ENCODE assay signal across 14 mouse cellular contexts in the genomic region with DNA sequence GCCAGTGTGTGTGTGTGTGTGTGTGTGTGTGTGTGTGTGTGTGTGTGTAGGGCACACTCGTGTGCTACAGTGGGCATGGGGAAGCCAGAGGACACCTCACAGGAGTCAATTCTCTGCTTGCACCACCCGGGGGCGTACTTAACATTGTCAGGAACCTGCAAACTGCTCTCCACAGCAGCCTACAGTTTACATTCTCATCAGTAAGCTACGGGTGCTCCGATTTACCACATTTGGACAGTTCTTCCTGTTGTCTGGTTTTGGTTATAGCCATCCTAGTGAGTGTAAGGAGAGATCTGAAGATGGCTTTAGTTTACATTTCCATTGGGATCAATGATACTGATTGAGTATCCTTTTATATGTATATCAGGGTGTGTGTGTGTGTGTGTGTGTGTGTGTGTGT. TPM values are rescaled to one million over a fixed set of nuclear protein-coding genes. Genes with fewer than 3 reads are reported as not detected.
DNase-seq lines count a peak whose midpoint lies in the region; ATAC-seq and TF ChIP-seq lines count a peak whose summit lies in the region.
"Had no signal": no experiment of that assay in that cellular context is flagged by ENCODE, and none has a peak within 500 bp of the region (broad histone marks: within the 10 kb centered on the region; RNA-seq: fewer than 3 reads in every experiment).

No protein-coding gene starts in this region.

- TF ChIP-seq POLR2A in thymus, adult 2 months (IDR thresholded peaks at IDR 0.05; ENCODE audit: control insufficient read depth, extremely low read depth, insufficient read depth, low read length, poor library complexity): no peak

- peak; percentile 36 to 37 for DNase-seq in cerebellum, postnatal 14 days
- no peak for DNase-seq in cerebellum, adult 9-10 months
- DNase-seq in thymus, adult 2 months: peak; percentile 27
- DNase-seq in thymus, adult 18-20 months: no peak
- DNase-seq in liver, embryonic 13.5 days: peak; percentile 17
- DNase-seq in testis, postnatal 14 days (ENCODE audit: low spot score): no peak
- DNase-seq: adrenal gland, adult 2 months; gastrocnemius, postnatal 25 days; heart, postnatal 10 days; kidney, adult 8-10 months; lung, embryonic 14.5 days had no signal

- H3K27me3 ChIP-seq in thymus, adult 2 months (ENCODE audit: control insufficient read depth, insufficient read depth, low read length): no peaks in the 10 kb centered on the region
- H3K27me3 ChIP-seq in liver, embryonic 13.5 days: no peaks in the 10 kb centered on the region
- H3K27me3 ChIP-seq in heart, embryonic 11.5 days (ENCODE audit: control insufficient read depth, insufficient read depth, low read length): peaks cover 27% of the 10 kb centered on the region

- H3K4me3 ChIP-seq in thymus, adult 2 months (ENCODE audit: control insufficient read depth, insufficient read depth, low read length): no peak overlapping the region
- no peak overlapping the region for H3K4me3 ChIP-seq in liver, embryonic 13.5 days (replicated peaks)
- no peak overlapping the region for H3K4me3 ChIP-seq in heart, embryonic 11.5 days (ENCODE audit: low read depth, low read length)

- TF ChIP-seq CTCF in thymus, adult 2 months (IDR thresholded peaks at IDR 0.05; ENCODE audit: borderline replicate concordance, control insufficient read depth, extremely low read depth, insufficient read depth, low read length, poor library complexity): no peak

- WGBS in thymus, adult 2 months: 50% methylated on average over 5 of the region's 5 CpGs
- WGBS in liver, embryonic 13.5 days (ENCODE audit: insufficient replicate concordance): 21% methylated on average over 5 of the region's 5 CpGs
- WGBS in heart, embryonic 11.5 days (ENCODE audit: insufficient replicate concordance): 70% methylated on average over 5 of the region's 5 CpGs

- H3K27ac ChIP-seq in thymus, adult 2 months (ENCODE audit: control insufficient read depth, insufficient read depth, low read length): no peak overlapping the region
- H3K27ac ChIP-seq in liver, embryonic 13.5 days: no peak overlapping the region
- H3K27ac ChIP-seq in heart, embryonic 11.5 days (ENCODE audit: low read depth, low read length): no peak overlapping the region

- H3K9me3 ChIP-seq in liver, embryonic 13.5 days (replicated peaks): no peaks in the 10 kb centered on the region
- H3K9me3 ChIP-seq in heart, embryonic 11.5 days (replicated peaks; ENCODE audit: control insufficient read depth, low read length): no peaks in the 10 kb centered on the region

- peaks cover 5% of the 10 kb centered on the region for H3K4me1 ChIP-seq in thymus, adult 2 months (replicated peaks; ENCODE audit: control insufficient read depth, insufficient read depth, low read length)
- peaks cover 25% of the 10 kb centered on the region for H3K4me1 ChIP-seq in liver, embryonic 13.5 days (replicated peaks)
- H3K4me1 ChIP-seq in heart, embryonic 11.5 days (ENCODE audit: control insufficient read depth, insufficient read depth, low read length): peaks cover 4% of the 10 kb centered on the region; the same call in 1 of the 2 replicates

- H3K4me2 ChIP-seq in liver, embryonic 13.5 days: no peak overlapping the region
- no peak overlapping the region for H3K4me2 ChIP-seq in heart, embryonic 11.5 days
- H3K4me2 ChIP-seq: lung, embryonic 14.5 days had no signal

- H3K9ac ChIP-seq in liver, embryonic 13.5 days: no peak overlapping the region
- no peak overlapping the region for H3K9ac ChIP-seq in heart, embryonic 11.5 days (ENCODE audit: low read depth, low read length)
- H3K9ac ChIP-seq: lung, embryonic 14.5 days had no signal

- H3K36me3 ChIP-seq in thymus, adult 2 months (ENCODE audit: control insufficient read depth, insufficient read depth, low read length): no peaks in the 10 kb centered on the region
- no peaks in the 10 kb centered on the region for H3K36me3 ChIP-seq in liver, embryonic 13.5 days
- no peaks in the 10 kb centered on the region for H3K36me3 ChIP-seq in heart, embryonic 11.5 days (ENCODE audit: control insufficient read depth, insufficient read depth, low read length)

- no peak for ATAC-seq in liver, embryonic 13.5 days (ENCODE audit: low read depth)
- ATAC-seq in heart, embryonic 11.5 days (replicated peaks; ENCODE audit: insufficient number of reproducible peaks, low FRiP score, low TSS enrichment): no peak
- no peak for ATAC-seq in erythroid progenitor cell, adult 5-6 weeks (replicated peaks; ENCODE audit: low FRiP score, poor library complexity, severe bottlenecking)
- ATAC-seq: midbrain, embryonic 16.5 days had no signal

RNA-seq across cellular contexts. Expression of a gene that starts 11.3 kb away (rescaled TPM):
- polyA plus RNA-seq in thymus, adult 2 months (2012; rRNA removed): 0.15 and 0.46 TPM in 2 replicates
- polyA plus RNA-seq in liver, embryonic 13.5 days (2015; fragmentation: Nextera tagmentation; extraction: Ambion mirVana): 0.23 and 0.25 TPM in 2 replicates
- polyA plus RNA-seq in heart, embryonic 11.5 days (2014; fragmentation: Nextera tagmentation; extraction: Ambion mirVana): 0.82 and 0.86 TPM in 2 replicates
- not detected in 2 replicates for total RNA-seq in erythroid progenitor cell, adult 5-6 weeks (2015; ENCODE audit: low replicate concordance)
- not detected in 2 replicates for total RNA-seq in erythroid progenitor cell, adult 5-6 weeks (2017; ENCODE audit: low replicate concordance)

Comparison
In these comparisons a context has a peak if more than half of its experiments do, and no peak if none do; other contexts are left out.
1. DNase-seq: peak in cerebellum, postnatal 14 days (2 of 2), thymus, adult 2 months (single experiment) and liver, embryonic 13.5 days (single experiment); none in cerebellum, adult 9-10 months (single experiment), thymus, adult 18-20 months (0 of 2) and testis, postnatal 14 days (single experiment).